Mouse (Mus musculus) heart, adult 9 months (tissue): ENCODE data around the gene Prcc.
"Not testable (repeated sequence)": the region's sequence is repeated elsewhere in the genome, so short reads cannot be mapped to it uniquely, and the experiment has no call there.

Experiments
- DNase-seq, 2 experiments: peaks; one replicate each; pipeline ENCODE4 v3.0.0; 2022; ENCODE audit warnings: low spot score in 2 of 2

Prcc gene

GRCm38 (mm10) chr3:87846186-87846585 lies 39.2 kb downstream of the Prcc start:
- no peak for DNase-seq

- DNase-seq: no peak
Measured at GRCm38 (mm10) chr3:87844981-87845380, 40.4 kb downstream of the Prcc start.

DNA sequence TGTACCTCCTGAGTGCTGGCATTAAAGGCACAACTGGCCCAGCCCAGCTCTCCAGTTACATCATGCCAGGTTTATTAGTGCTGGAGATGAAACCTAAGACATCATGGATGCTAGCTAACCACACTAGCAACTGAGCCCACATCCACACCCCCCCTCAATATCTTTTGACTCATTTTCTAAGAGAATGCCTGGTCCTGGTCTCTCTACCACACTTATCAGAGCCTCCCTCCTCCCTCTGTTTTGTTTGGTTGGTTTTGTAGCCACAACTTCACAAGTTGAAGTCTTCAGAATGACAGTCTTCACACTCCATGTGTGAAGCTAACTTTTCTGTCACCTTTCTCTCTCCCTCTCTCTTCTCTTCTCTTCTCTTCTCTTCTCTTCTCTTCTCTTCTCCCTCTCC lies 44.5 kb downstream of the Prcc start:
- DNase-seq: no peak

DNA sequence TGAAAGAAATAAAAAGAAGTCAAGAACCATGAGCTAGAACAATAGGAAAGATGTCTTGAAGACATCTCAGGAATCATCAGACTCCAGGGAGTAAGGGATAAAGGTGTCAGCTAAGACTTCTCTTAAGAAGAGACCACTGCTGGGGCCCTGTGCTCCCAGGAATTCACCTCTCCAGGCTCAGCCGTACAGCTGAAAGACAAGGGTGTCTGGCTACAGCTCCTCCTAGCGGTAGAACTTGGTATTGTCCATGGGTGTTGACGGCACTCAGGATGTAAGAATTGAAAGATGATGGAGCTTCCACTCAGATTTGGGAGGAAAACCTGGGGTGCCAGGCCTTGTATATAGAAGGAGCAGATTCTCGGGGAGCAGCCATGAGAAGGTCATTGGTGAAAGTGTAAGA lies 46.8 kb downstream of the Prcc start:
- peak; percentile 38 to 65 for DNase-seq

DNA sequence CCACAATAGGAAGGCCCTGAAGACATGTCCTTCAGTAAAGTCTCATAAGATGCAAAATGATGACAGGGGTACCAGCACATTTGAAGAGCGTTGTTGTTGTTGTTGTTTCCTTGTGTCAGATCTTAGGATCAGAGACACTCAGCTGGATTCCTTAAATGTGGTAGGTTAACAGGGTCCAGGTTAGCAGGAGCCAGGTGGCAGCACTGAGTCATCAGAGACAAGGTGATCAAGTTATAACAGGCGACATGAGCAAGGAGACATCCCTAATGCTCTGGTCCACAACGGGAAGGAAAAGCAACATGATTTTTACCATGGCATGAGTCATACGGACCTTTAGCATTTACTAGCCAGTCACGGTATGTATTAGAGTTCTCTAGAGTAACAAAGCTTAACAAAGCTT lies 51.9 kb downstream of the Prcc start:
- no peak for DNase-seq

- no peak for DNase-seq
Measured at GRCm38 (mm10) chr3:87832109-87832859, 53.1 kb downstream of the Prcc start.

GRCm38 (mm10) chr3:87829025-87829424 lies 56.4 kb downstream of the Prcc start:
- DNase-seq: no peak

GRCm38 (mm10) chr3:87828435-87828834 lies 57.0 kb downstream of the Prcc start:
- no peak for DNase-seq

DNA sequence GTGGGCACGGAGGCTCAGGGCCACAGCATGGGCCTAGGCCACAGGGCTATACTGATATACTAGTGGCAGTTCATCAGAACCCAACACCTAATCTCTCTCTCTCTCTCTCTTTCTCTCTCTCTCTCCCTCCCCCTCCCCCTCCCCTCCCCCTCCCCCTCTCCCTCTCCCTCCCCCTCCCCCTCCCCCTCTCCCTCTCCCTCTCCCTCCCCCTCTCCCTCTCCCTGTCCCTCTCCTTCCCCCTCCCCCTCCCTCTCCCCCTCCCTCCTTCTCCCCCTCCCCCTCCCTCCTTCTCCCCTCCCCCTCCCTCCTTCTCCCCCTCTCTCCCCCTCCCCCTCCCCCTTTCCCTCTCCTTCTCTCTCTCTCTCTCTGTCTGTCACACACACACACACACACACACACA lies 61.2 kb downstream of the Prcc start, which contains the start of gene Pear1:
Gene Pear1, minus strand, starts transcription at position 101 of the 400 bp plus-strand sequence.
- not testable (repeated sequence) for DNase-seq

- no peak for DNase-seq
Measured at GRCm38 (mm10) chr3:87818226-87818625, 67.2 kb downstream of the Prcc start.

- DNase-seq: peak; percentile 37 to 75
Measured at GRCm38 (mm10) chr3:87816646-87817093, 68.7 kb downstream of the Prcc start.

- DNase-seq: peak in 1 of 2 experiments; percentile 7
Measured at GRCm38 (mm10) chr3:87816166-87816565, 69.2 kb downstream of the Prcc start.

GRCm38 (mm10) chr3:87812873-87813272 lies 72.5 kb downstream of the Prcc start:
- no peak for DNase-seq

DNA sequence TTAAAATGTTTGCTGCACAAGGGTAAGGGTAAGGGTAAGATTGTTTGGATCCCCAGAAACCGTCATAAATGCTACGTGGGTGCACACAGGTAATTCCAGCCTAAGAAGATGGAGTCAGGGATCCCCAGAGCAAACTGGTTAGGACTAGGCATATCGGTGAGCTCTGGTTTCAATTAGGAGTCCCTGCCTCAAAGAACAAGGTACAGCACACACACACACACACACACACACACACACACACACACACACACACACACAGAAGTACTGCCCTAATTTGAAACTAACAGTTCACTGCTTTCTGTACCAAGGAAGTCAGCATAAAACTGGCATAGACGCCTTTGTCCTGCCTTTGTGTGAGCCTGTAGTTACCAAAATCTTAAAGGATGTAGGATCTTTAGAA lies 73.0 kb downstream of the Prcc start:
- DNase-seq: no peak

DNA sequence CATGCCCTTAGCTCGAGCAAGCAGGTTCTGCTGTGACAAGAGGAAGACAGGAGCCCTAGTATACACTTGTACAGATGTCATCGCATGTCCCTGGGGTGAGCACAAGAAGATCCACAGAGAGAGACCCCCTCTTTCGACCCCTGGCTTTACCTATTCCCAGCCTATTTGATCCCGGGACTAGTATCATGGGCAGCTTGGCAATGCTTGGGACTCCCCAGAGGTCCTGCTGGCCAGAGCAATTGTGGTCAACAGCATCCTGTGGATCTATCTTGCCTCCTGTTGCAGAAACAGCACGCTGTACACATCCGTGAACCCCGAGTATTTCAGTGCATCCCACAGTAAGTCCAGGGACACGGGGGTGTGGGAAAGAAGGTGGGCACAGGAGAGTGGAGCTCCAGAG lies 74.1 kb downstream of the Prcc start:
- no peak for DNase-seq

GRCm38 (mm10) chr3:87809322-87809962 lies 76.0 kb downstream of the Prcc start:
- DNase-seq: no peak
